Mouse (Mus musculus): ENCODE results near the gene Fars2. TPM values are rescaled to one million over a fixed set of nuclear protein-coding genes. Genes with fewer than 3 reads are reported as not detected.
"Not testable (repeated sequence)": the region's sequence is repeated elsewhere in the genome, so short reads cannot be mapped to it uniquely, and the experiment has no call there.

The Fars2 gene
- polyA plus RNA-seq, 1 experiment: 123 TPM

GRCm38 (mm10) chr13:36330542-36330941 is 213.3 kb downstream of the Fars2 start:
- H3K36me3 ChIP-seq (ENCODE audit: control insufficient read depth, insufficient read depth, low read length): no peaks in the 10 kb centered on the region
- no peak overlapping the region for H3K4me3 ChIP-seq (ENCODE audit: control insufficient read depth, low read depth, low read length)
- H3K27ac ChIP-seq (ENCODE audit: control insufficient read depth, insufficient read depth, low read depth, low read length): no peak overlapping the region
- H3K27me3 ChIP-seq (ENCODE audit: control insufficient read depth, insufficient read depth, low read length): no peaks in the 10 kb centered on the region
- TF ChIP-seq POLR2A (IDR thresholded peaks at IDR 0.05; ENCODE audit: control insufficient read depth, low read depth, low read length): no peak
- TF ChIP-seq CTCF (IDR thresholded peaks at IDR 0.05; ENCODE audit: control insufficient read depth, insufficient read depth, insufficient replicate concordance, low read depth, low read length): no peak
- H3K4me1 ChIP-seq (ENCODE audit: control insufficient read depth, insufficient read depth, low read length): no peaks in the 10 kb centered on the region

DNA sequence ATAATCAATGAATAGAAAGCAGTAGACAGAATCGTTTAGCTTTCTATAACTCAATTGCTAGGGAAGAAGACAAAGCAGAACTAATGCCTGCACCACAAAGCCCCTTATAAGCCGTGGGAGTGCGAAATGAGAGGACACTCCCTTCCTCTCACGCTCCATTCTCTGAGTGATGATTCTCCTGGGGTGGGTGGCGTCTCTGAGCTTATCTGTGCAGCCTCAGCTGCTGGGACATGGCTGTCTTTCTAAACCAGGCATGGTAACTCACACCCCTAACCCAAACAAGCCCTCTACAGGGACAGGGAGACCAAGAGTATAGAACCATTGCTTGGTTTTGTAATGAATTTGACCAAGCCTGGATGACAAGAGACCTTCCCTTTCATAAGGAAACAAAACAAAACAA is 217.5 kb downstream of the Fars2 start:
- H3K4me3 ChIP-seq (ENCODE audit: control insufficient read depth, low read depth, low read length): no peak overlapping the region
- TF ChIP-seq CTCF (IDR thresholded peaks at IDR 0.05; ENCODE audit: control insufficient read depth, insufficient read depth, insufficient replicate concordance, low read depth, low read length) (no peak), POLR2A (IDR thresholded peaks at IDR 0.05; ENCODE audit: control insufficient read depth, low read depth, low read length) (no peak)
- H3K27ac ChIP-seq (ENCODE audit: control insufficient read depth, insufficient read depth, low read depth, low read length): no peak overlapping the region

GRCm38 (mm10) chr13:36351529-36351928 is 234.3 kb downstream of the Fars2 start:
- Histone ChIP-seq H3K4me1 (ENCODE audit: control insufficient read depth, insufficient read depth, low read length) (no peaks in the 10 kb centered on the region), H3K27ac (ENCODE audit: control insufficient read depth, insufficient read depth, low read depth, low read length) (no peak overlapping the region), H3K27me3 (ENCODE audit: control insufficient read depth, insufficient read depth, low read length) (no peaks in the 10 kb centered on the region), H3K36me3 (ENCODE audit: control insufficient read depth, insufficient read depth, low read length) (no peaks in the 10 kb centered on the region), H3K4me3 (ENCODE audit: control insufficient read depth, low read depth, low read length) (no peak overlapping the region)
- TF ChIP-seq POLR2A (IDR thresholded peaks at IDR 0.05; ENCODE audit: control insufficient read depth, low read depth, low read length) (no peak), CTCF (IDR thresholded peaks at IDR 0.05; ENCODE audit: control insufficient read depth, insufficient read depth, insufficient replicate concordance, low read depth, low read length) (no peak)

More for the DNA sequence above, 217.5 kb downstream of the Fars2 start:
- Histone ChIP-seq H3K27me3 (ENCODE audit: control insufficient read depth, insufficient read depth, low read length) (no peaks in the 10 kb centered on the region), H3K36me3 (ENCODE audit: control insufficient read depth, insufficient read depth, low read length) (no peaks in the 10 kb centered on the region), H3K4me1 (ENCODE audit: control insufficient read depth, insufficient read depth, low read length) (no peaks in the 10 kb centered on the region)

- no peaks in the 10 kb centered on the region for H3K27me3 ChIP-seq (ENCODE audit: control insufficient read depth, insufficient read depth, low read length)
- TF ChIP-seq CTCF (IDR thresholded peaks at IDR 0.05; ENCODE audit: control insufficient read depth, insufficient read depth, insufficient replicate concordance, low read depth, low read length): no peak
- TF ChIP-seq POLR2A (IDR thresholded peaks at IDR 0.05; ENCODE audit: control insufficient read depth, low read depth, low read length): no peak
- no peak overlapping the region for H3K27ac ChIP-seq (ENCODE audit: control insufficient read depth, insufficient read depth, low read depth, low read length)
Measured at GRCm38 (mm10) chr13:36357469-36357868, 240.3 kb downstream of the Fars2 start.

DNA sequence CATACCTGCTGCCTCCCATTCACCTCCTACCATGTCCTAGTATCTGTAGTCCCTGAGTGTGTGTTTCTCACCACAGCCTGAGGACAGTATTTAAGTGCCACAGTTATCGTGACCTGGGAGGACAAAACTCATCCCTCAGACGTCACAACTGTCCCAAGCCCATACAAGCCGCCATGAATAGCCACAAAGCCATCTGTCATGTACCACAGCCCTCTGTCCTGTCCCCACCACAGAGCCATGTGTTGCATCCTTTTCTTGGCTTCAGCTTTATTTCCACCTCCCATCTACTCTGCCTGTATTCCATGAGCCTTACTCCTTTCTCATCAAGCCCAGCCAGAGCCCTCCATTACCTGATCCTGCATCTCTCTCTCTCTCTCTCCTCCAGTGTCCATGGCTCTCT is 244.2 kb downstream of the Fars2 start:
- H3K27ac ChIP-seq (ENCODE audit: control insufficient read depth, insufficient read depth, low read depth, low read length): no peak overlapping the region
- no peaks in the 10 kb centered on the region for H3K4me1 ChIP-seq (ENCODE audit: control insufficient read depth, insufficient read depth, low read length)
- no peaks in the 10 kb centered on the region for H3K36me3 ChIP-seq (ENCODE audit: control insufficient read depth, insufficient read depth, low read length)
- H3K4me3 ChIP-seq (ENCODE audit: control insufficient read depth, low read depth, low read length): no peak overlapping the region
- TF ChIP-seq CTCF (IDR thresholded peaks at IDR 0.05; ENCODE audit: control insufficient read depth, insufficient read depth, insufficient replicate concordance, low read depth, low read length) (no peak), POLR2A (IDR thresholded peaks at IDR 0.05; ENCODE audit: control insufficient read depth, low read depth, low read length) (no peak)
- no peaks in the 10 kb centered on the region for H3K27me3 ChIP-seq (ENCODE audit: control insufficient read depth, insufficient read depth, low read length)

More at GRCm38 (mm10) chr13:36357469-36357868, 240.3 kb downstream of the Fars2 start:
- no peaks in the 10 kb centered on the region for H3K36me3 ChIP-seq (ENCODE audit: control insufficient read depth, insufficient read depth, low read length)
- no peaks in the 10 kb centered on the region for H3K4me1 ChIP-seq (ENCODE audit: control insufficient read depth, insufficient read depth, low read length)
- H3K4me3 ChIP-seq (ENCODE audit: control insufficient read depth, low read depth, low read length): no peak overlapping the region

- H3K27me3 ChIP-seq (ENCODE audit: control insufficient read depth, insufficient read depth, low read length); H3K27ac ChIP-seq (ENCODE audit: control insufficient read depth, insufficient read depth, low read depth, low read length); H3K36me3 ChIP-seq (ENCODE audit: control insufficient read depth, insufficient read depth, low read length); H3K4me3 ChIP-seq (ENCODE audit: control insufficient read depth, low read depth, low read length); H3K4me1 ChIP-seq (ENCODE audit: control insufficient read depth, insufficient read depth, low read length): not testable (repeated sequence)
Measured at GRCm38 (mm10) chr13:36365719-36366118, 248.5 kb downstream of the Fars2 start.

DNA sequence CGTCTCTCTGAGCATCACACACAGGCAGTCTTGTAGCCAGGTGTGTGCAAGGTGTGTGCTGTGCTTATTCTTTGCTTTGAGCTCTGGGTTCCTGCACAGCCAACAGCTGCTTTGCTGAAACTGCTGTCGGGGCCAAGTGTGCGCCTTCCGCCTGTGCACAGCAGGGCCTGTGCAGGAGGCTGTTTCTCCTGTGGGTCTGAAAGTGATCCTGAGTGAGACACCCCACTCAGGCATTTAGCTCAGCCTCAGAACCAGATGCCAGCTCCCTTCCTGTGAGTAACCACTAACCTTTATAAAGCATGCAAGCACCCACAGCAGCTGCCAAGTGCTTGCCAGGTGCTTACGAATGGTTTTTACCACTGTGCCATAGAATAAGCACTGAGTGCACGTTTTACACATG is 249.1 kb downstream of the Fars2 start:
- Histone ChIP-seq H3K4me1 (ENCODE audit: control insufficient read depth, insufficient read depth, low read length) (no peaks in the 10 kb centered on the region), H3K27me3 (ENCODE audit: control insufficient read depth, insufficient read depth, low read length) (no peaks in the 10 kb centered on the region), H3K27ac (ENCODE audit: control insufficient read depth, insufficient read depth, low read depth, low read length) (no peak overlapping the region), H3K36me3 (ENCODE audit: control insufficient read depth, insufficient read depth, low read length) (no peaks in the 10 kb centered on the region), H3K4me3 (ENCODE audit: control insufficient read depth, low read depth, low read length) (no peak overlapping the region)
- TF ChIP-seq POLR2A (IDR thresholded peaks at IDR 0.05; ENCODE audit: control insufficient read depth, low read depth, low read length) (no peak), CTCF (IDR thresholded peaks at IDR 0.05; ENCODE audit: control insufficient read depth, insufficient read depth, insufficient replicate concordance, low read depth, low read length) (no peak)

All from testis, adult 2 months (tissue).